Mouse (Mus musculus): ENCODE measurements around the gene Tbrg4.

- no peak for TF ChIP-seq CTCF (conservative IDR thresholded peaks at IDR 0.05; ENCODE audit: insufficient read depth, insufficient read length, low read depth, low read length)
- no peak for TF ChIP-seq POLR2A (IDR thresholded peaks at IDR 0.05; ENCODE audit: low read depth, low read length)
Observed at GRCm38 (mm10) chr11:6589838-6590237, 36.0 kb downstream of the Tbrg4 start.
